Mouse (Mus musculus): ENCODE measurements around the gene Ddc. TPM values are rescaled to one million over a fixed set of nuclear protein-coding genes. Genes with fewer than 3 reads are reported as not detected.

The Ddc gene
- 0.08 TPM for polyA plus RNA-seq (2021)

- ATAC-seq: no peak
Observed at GRCm38 (mm10) chr11:11897645-11898357, at the start of gene Ddc. TSS of gene Ddc (minus strand) at chr11:11898144.

GRCm38 (mm10) chr11:11945766-11946165, 47.8 kb upstream of the Ddc start:
- DNase-seq (ENCODE audit: low read depth, low spot score): no peak
- CTCF ChIA-PET: interaction anchor here (1.1 kb wide), 1 partner anchor 125 kb away, joined by 3 read pairs; no protein-coding TSS in a partner anchor
- no peak for ATAC-seq
- no peak for TF ChIP-seq CTCF (IDR thresholded peaks at IDR 0.05)
- in situ Hi-C loops (cut with MboI; ENCODE audit: low pct_unique_long_range_greater_than_20kb): no loop called here
- no peaks in the 10 kb centered on the region for H3K27me3 ChIP-seq
- POLR2A ChIA-PET: no interaction called here

More at GRCm38 (mm10) chr11:11897645-11898357, at the start of gene Ddc:
- ChIA-PET CTCF (no interaction called here), POLR2A (no interaction called here)
- DNase-seq (ENCODE audit: low read depth, low spot score): no peak
- in situ Hi-C loops (cut with MboI; ENCODE audit: low pct_unique_long_range_greater_than_20kb): no loop called here
- H3K27me3 ChIP-seq: no peaks in the 10 kb centered on the region
- no peak for TF ChIP-seq CTCF (IDR thresholded peaks at IDR 0.05)

- no peak for ATAC-seq
- DNase-seq (ENCODE audit: low read depth, low spot score): no peak
- CTCF ChIA-PET: no interaction called here
- POLR2A ChIA-PET: no interaction called here
- in situ Hi-C loops (cut with MboI; ENCODE audit: low pct_unique_long_range_greater_than_20kb): no loop called here
- TF ChIP-seq CTCF (IDR thresholded peaks at IDR 0.05): no peak
- no peaks in the 10 kb centered on the region for H3K27me3 ChIP-seq
Observed at GRCm38 (mm10) chr11:11944814-11945213, 46.9 kb upstream of the Ddc start.

- DNase-seq (ENCODE audit: low read depth, low spot score) (no peak), ATAC-seq (no peak)
- POLR2A ChIA-PET: no interaction called here
- CTCF ChIA-PET: no interaction called here
- in situ Hi-C loops (cut with MboI; ENCODE audit: low pct_unique_long_range_greater_than_20kb): no loop called here
- H3K27me3 ChIP-seq: no peaks in the 10 kb centered on the region
- TF ChIP-seq CTCF (IDR thresholded peaks at IDR 0.05): no peak
Observed at GRCm38 (mm10) chr11:11944082-11944349, 46.1 kb upstream of the Ddc start.

- in situ Hi-C loops (cut with MboI; ENCODE audit: low pct_unique_long_range_greater_than_20kb): no loop called here
- ChIA-PET CTCF (no interaction called here), POLR2A (no interaction called here)
- ATAC-seq (no peak), DNase-seq (ENCODE audit: low read depth, low spot score) (no peak)
- TF ChIP-seq CTCF (IDR thresholded peaks at IDR 0.05): no peak
- H3K27me3 ChIP-seq: no peaks in the 10 kb centered on the region
Observed at GRCm38 (mm10) chr11:11943240-11944081, 45.5 kb upstream of the Ddc start.

- in situ Hi-C loops (cut with MboI; ENCODE audit: low pct_unique_long_range_greater_than_20kb): no loop called here
- ATAC-seq: no peak
- POLR2A ChIA-PET: interaction anchor here (0.6 kb wide), 1 partner anchor 59 kb away, joined by 6 read pairs; no protein-coding TSS in a partner anchor
- no peak for DNase-seq (ENCODE audit: low read depth, low spot score)
- no peaks in the 10 kb centered on the region for H3K27me3 ChIP-seq
- CTCF ChIA-PET: no interaction called here
- no peak for TF ChIP-seq CTCF (IDR thresholded peaks at IDR 0.05)
Observed at GRCm38 (mm10) chr11:11942320-11943217, 44.6 kb upstream of the Ddc start.

GRCm38 (mm10) chr11:11940833-11941681, 43.1 kb upstream of the Ddc start:
- no peaks in the 10 kb centered on the region for H3K27me3 ChIP-seq
- ATAC-seq (no peak), DNase-seq (ENCODE audit: low read depth, low spot score) (no peak)
- ChIA-PET POLR2A (no interaction called here), CTCF (no interaction called here)
- TF ChIP-seq CTCF (IDR thresholded peaks at IDR 0.05): no peak
- in situ Hi-C loops (cut with MboI; ENCODE audit: low pct_unique_long_range_greater_than_20kb): no loop called here

GRCm38 (mm10) chr11:11939611-11940010, 41.7 kb upstream of the Ddc start:
- DNase-seq (ENCODE audit: low read depth, low spot score): peak; percentile 73
- CTCF ChIA-PET: interaction anchor here (0.6 to 1.2 kb wide), 2 partner anchors 33 to 100 kb away, joined by 3 to 4 read pairs; no protein-coding TSS in a partner anchor
- peak; percentile 99 for ATAC-seq
- no peak for TF ChIP-seq CTCF (IDR thresholded peaks at IDR 0.05)
- H3K27me3 ChIP-seq: no peaks in the 10 kb centered on the region
- POLR2A ChIA-PET: no interaction called here
- in situ Hi-C loops (cut with MboI; ENCODE audit: low pct_unique_long_range_greater_than_20kb): no loop called here

GRCm38 (mm10) chr11:11938591-11938990, 40.6 kb upstream of the Ddc start:
- DNase-seq (ENCODE audit: low read depth, low spot score) (no peak), ATAC-seq (no peak)
- ChIA-PET CTCF (interaction anchor here (1.2 kb wide), 1 partner anchor 32 kb away, joined by 4 read pairs; no protein-coding TSS in a partner anchor), POLR2A (no interaction called here)
- no peak for TF ChIP-seq CTCF (IDR thresholded peaks at IDR 0.05)
- in situ Hi-C loops (cut with MboI; ENCODE audit: low pct_unique_long_range_greater_than_20kb): no loop called here
- H3K27me3 ChIP-seq: no peaks in the 10 kb centered on the region

Measured in Patski (cell line).